Mouse (Mus musculus): ENCODE measurements around the gene Phospho1. TPM values are rescaled to one million over a fixed set of nuclear protein-coding genes. Genes with fewer than 3 reads are reported as not detected.

Phospho1 gene
- polyA plus RNA-seq, 1 experiment from 2014 or later = not detected

DNA sequence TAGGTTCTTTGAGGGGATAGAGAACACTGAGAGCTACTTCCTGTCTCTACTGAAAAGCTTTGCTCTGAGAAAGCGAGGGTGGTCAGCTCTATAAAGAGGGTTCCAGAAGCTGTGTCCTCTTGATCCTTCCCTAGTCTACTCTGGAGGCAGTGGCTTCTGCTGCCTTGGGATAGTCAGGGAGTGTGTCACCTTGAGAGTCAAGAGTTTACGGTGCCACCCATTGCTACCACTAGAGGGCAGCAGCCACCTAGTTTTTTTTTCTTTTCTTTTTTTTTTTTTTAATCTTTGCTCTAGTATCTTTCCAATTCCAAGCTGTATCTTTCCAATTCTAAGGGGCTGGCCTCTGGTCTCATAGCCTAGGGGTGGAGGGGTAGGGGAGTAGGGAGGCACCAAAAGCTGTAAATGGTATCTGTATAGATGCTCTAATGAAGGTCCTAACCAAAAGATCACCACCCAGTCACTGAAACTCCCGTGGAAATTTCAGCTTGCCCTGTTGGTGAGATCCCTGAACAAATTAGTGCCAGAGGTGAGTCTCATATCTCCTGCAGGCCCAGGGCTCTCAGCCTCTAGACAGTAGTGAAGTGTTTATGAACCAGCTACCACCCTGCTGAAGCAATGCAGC, 3.3 kb downstream of the Phospho1 start:
- H3K9me3 ChIP-seq (ENCODE audit: control insufficient read depth, low read depth, low read length) = no peaks in the 10 kb centered on the region
- no peak overlapping the region for H3K4me3 ChIP-seq (ENCODE audit: low read depth, low read length)
- H3K4me2 ChIP-seq (replicated peaks; ENCODE audit: low read depth, low read length) = no peak overlapping the region
- H3K4me1 ChIP-seq (ENCODE audit: control insufficient read depth, insufficient read depth, low read length) = peaks cover 21% of the 10 kb centered on the region; the same call in 1 of the 2 replicates
- no peak for ATAC-seq (ENCODE audit: insufficient number of reproducible peaks, insufficient read depth, low FRiP score, low read depth)
- H3K36me3 ChIP-seq (ENCODE audit: control insufficient read depth, insufficient read depth, low read length) = no peaks in the 10 kb centered on the region
- no peak overlapping the region for H3K27ac ChIP-seq (ENCODE audit: low read length)
- H3K27me3 ChIP-seq (ENCODE audit: control insufficient read depth, insufficient read depth, low read length) = peaks cover 49% of the 10 kb centered on the region
- 15% methylated on average over 3 of the region's 3 CpGs for WGBS
- H3K9ac ChIP-seq (replicated peaks; ENCODE audit: low read depth, low read length) = no peak overlapping the region

- 70% methylated on average over 11 of the region's 11 CpGs for WGBS
- ATAC-seq (ENCODE audit: insufficient number of reproducible peaks, insufficient read depth, low FRiP score, low read depth) = no peak
- no peak overlapping the region for H3K4me2 ChIP-seq (replicated peaks; ENCODE audit: low read depth, low read length)
Measured at GRCm38 (mm10) chr11:95828181-95828964, 4.1 kb downstream of the Phospho1 start.

DNA sequence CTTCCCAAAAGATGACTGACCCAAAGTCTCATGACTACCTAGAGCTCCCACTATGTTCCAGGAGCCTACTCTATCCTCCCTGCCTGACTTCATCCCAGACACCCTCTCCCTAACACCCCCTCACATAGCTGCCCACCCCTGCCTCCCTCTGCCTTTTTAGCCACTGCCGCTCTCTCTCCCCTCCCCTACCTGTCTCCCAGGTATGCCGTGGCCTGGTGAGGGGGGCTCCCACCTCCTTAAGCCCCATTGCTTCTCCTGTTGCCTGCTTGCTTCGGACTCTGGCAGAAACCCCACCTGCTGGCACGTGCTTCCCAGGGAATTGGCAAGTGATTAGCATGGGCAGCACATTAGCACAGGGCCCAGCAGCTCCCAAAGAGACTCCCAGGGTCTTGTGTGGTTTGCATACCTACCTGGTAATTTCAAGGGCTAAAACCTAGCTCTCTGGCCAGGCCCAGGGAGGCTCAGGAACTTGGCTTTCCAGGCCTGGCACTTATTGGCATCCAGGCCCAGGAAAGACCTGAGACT, 5.3 kb downstream of the Phospho1 start:
- Histone ChIP-seq H3K27me3 (ENCODE audit: control insufficient read depth, insufficient read depth, low read length) (peaks cover 63% of the 10 kb centered on the region), H3K9ac (replicated peaks; ENCODE audit: low read depth, low read length) (no peak overlapping the region), H3K36me3 (ENCODE audit: control insufficient read depth, insufficient read depth, low read length) (no peaks in the 10 kb centered on the region), H3K27ac (ENCODE audit: low read length) (no peak overlapping the region), H3K9me3 (ENCODE audit: control insufficient read depth, low read depth, low read length) (no peaks in the 10 kb centered on the region), H3K4me1 (ENCODE audit: control insufficient read depth, insufficient read depth, low read length) (peaks cover 22% of the 10 kb centered on the region), H3K4me3 (ENCODE audit: low read depth, low read length) (no peak overlapping the region), H3K4me2 (replicated peaks; ENCODE audit: low read depth, low read length) (no peak overlapping the region)
- no peak for ATAC-seq (ENCODE audit: insufficient number of reproducible peaks, insufficient read depth, low FRiP score, low read depth)
- WGBS = 29% methylated on average over 4 of the region's 4 CpGs

More at GRCm38 (mm10) chr11:95828181-95828964, 4.1 kb downstream of the Phospho1 start:
- no peaks in the 10 kb centered on the region for H3K9me3 ChIP-seq (ENCODE audit: control insufficient read depth, low read depth, low read length)
- H3K27ac ChIP-seq (ENCODE audit: low read length) = no peak overlapping the region
- H3K4me1 ChIP-seq (ENCODE audit: control insufficient read depth, insufficient read depth, low read length) = peaks cover 20% of the 10 kb centered on the region; the same call in 1 of the 2 replicates
- no peak overlapping the region for H3K9ac ChIP-seq (replicated peaks; ENCODE audit: low read depth, low read length)
- no peak overlapping the region for H3K4me3 ChIP-seq (ENCODE audit: low read depth, low read length)
- peaks cover 52% of the 10 kb centered on the region for H3K27me3 ChIP-seq (ENCODE audit: control insufficient read depth, insufficient read depth, low read length)
- H3K36me3 ChIP-seq (ENCODE audit: control insufficient read depth, insufficient read depth, low read length) = no peaks in the 10 kb centered on the region

DNA sequence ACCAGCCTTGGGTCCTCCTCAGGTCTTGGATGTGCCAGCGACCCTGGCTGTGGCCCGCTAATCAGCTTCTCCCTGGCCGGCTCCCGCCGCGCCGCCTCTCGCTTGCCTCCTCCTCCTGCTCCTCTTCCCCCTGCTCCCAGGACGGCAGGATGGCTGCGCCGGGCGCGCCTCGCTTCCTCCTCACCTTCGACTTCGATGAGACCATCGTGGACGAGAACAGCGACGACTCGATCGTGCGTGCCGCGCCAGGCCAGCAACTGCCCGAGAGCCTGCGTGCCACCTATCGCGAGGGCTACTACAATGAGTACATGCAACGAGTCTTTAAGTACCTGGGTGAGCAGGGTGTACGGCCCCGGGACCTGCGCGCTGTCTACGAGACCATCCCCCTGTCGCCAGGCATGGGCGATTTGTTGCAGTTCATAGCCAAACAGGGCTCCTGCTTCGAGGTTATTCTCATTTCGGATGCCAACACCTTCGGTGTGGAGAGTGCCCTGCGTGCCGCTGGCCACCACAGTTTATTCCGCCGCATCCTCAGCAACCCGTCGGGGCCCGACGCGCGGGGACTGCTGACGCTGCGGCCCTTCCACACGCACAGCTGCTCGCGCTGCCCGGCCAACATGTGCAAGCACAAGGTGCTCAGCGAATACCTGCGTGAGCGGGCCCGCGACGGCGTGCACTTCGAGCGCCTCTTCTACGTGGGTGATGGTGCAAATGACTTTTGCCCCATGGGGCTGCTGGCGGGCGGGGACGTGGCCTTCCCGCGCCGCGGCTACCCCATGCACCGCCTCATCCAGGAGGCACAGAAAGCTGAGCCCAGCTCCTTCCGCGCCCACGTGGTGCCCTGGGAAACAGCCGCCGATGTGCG, 6.3 kb downstream of the Phospho1 start:
- no peak overlapping the region for H3K9ac ChIP-seq (replicated peaks; ENCODE audit: low read depth, low read length)
- H3K27me3 ChIP-seq (ENCODE audit: control insufficient read depth, insufficient read depth, low read length) = peaks cover 58% of the 10 kb centered on the region
- no peaks in the 10 kb centered on the region for H3K9me3 ChIP-seq (ENCODE audit: control insufficient read depth, low read depth, low read length)
- ATAC-seq (ENCODE audit: insufficient number of reproducible peaks, insufficient read depth, low FRiP score, low read depth) = no peak
- peaks cover 26% of the 10 kb centered on the region for H3K4me1 ChIP-seq (ENCODE audit: control insufficient read depth, insufficient read depth, low read length)
- peak overlapping the region; percentile 11 for H3K4me3 ChIP-seq (ENCODE audit: low read depth, low read length)
- WGBS = 3% methylated on average over 80 of the region's 80 CpGs
- H3K27ac ChIP-seq (ENCODE audit: low read length) = no peak overlapping the region
- H3K36me3 ChIP-seq (ENCODE audit: control insufficient read depth, insufficient read depth, low read length) = no peaks in the 10 kb centered on the region
- peak overlapping the region; percentile 44 for H3K4me2 ChIP-seq (replicated peaks; ENCODE audit: low read depth, low read length)

- WGBS = 10% methylated on average over 10 of the region's 10 CpGs
Measured at GRCm38 (mm10) chr11:95831276-95831619, 6.9 kb downstream of the Phospho1 start.

DNA sequence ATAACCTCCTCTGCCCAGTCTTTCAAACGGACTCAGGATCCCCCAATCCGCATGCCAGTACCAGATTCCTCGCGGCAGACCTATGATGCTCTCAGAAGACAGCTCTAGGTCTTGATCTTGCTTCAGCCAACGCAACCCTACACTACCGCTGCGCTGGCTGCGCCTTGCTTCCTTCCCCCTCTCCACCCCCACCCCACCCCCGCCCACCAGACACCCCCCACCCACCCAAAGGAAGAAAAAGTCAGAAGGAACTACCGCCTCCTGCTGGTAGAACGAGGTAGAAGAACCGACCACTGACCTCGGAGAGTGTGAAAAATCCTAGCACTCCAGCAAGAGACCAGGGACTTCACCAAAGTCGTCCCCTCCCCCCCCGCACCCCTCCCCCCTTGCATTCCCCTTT, 7.3 kb downstream of the Phospho1 start:
- Histone ChIP-seq H3K4me2 (replicated peaks; ENCODE audit: low read depth, low read length) (no peak overlapping the region), H3K36me3 (ENCODE audit: control insufficient read depth, insufficient read depth, low read length) (no peaks in the 10 kb centered on the region), H3K9ac (replicated peaks; ENCODE audit: low read depth, low read length) (no peak overlapping the region), H3K27me3 (ENCODE audit: control insufficient read depth, insufficient read depth, low read length) (peaks cover 56% of the 10 kb centered on the region), H3K4me3 (ENCODE audit: low read depth, low read length) (peak overlapping the region; percentile 11; the same call in 1 of the 2 replicates), H3K9me3 (ENCODE audit: control insufficient read depth, low read depth, low read length) (no peaks in the 10 kb centered on the region), H3K4me1 (ENCODE audit: control insufficient read depth, insufficient read depth, low read length) (peaks cover 29% of the 10 kb centered on the region), H3K27ac (ENCODE audit: low read length) (no peak overlapping the region)
- ATAC-seq (ENCODE audit: insufficient number of reproducible peaks, insufficient read depth, low FRiP score, low read depth) = no peak
- WGBS = 4% methylated on average over 15 of the region's 15 CpGs

More at GRCm38 (mm10) chr11:95831276-95831619, 6.9 kb downstream of the Phospho1 start:
- Histone ChIP-seq H3K9ac (replicated peaks; ENCODE audit: low read depth, low read length) (no peak overlapping the region), H3K27ac (ENCODE audit: low read length) (no peak overlapping the region), H3K36me3 (ENCODE audit: control insufficient read depth, insufficient read depth, low read length) (no peaks in the 10 kb centered on the region), H3K9me3 (ENCODE audit: control insufficient read depth, low read depth, low read length) (no peaks in the 10 kb centered on the region), H3K4me1 (ENCODE audit: control insufficient read depth, insufficient read depth, low read length) (peaks cover 27% of the 10 kb centered on the region), H3K4me3 (ENCODE audit: low read depth, low read length) (peak overlapping the region; percentile 11), H3K27me3 (ENCODE audit: control insufficient read depth, insufficient read depth, low read length) (peaks cover 58% of the 10 kb centered on the region), H3K4me2 (replicated peaks; ENCODE audit: low read depth, low read length) (peak overlapping the region; percentile 44)
- no peak for ATAC-seq (ENCODE audit: insufficient number of reproducible peaks, insufficient read depth, low FRiP score, low read depth)

DNA sequence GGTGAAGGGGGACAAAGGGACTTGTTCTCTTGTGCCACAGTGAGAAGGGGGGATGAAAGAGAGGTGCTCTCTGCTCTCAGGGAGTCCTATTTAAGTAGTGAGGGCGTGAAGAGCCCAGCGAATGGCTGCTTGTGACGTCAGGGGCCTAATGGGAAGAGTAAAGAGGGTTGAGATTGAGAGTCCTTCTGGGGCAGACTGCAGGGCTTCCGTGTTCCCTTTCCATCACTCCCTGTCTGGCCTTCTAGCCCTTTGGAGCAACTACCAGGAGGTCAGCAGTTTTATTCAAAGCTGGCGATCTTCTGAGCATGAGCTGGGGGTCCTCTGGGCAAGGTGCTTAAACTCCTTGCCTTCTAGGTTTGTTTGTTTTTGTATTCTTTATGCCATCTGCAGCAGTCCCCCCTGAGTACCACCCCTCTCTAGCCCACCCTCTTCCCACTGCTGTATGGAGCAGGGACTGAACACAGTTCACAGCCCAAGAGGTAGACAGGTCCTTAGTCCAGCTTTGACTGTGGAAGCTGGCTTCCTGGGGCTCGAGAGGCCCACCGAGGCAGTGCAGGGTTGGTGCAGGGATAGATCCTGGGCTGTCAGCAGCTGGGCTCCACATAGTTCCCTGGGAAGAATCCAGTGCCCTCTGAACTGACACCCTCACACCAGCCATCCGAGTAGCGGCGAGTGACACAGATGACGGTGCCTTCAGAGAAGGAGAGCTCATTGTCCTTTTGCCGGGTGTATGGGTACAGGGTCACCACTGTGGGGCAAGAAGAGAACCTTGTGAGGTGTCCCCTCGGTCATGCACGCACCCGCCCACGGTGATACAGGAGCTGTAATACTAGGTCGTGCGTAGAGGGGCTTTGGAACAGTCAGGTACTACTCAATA, 8.1 kb downstream of the Phospho1 start:
- Histone ChIP-seq H3K27me3 (ENCODE audit: control insufficient read depth, insufficient read depth, low read length) (peaks cover 55% of the 10 kb centered on the region), H3K36me3 (ENCODE audit: control insufficient read depth, insufficient read depth, low read length) (no peaks in the 10 kb centered on the region), H3K4me3 (ENCODE audit: low read depth, low read length) (no peak overlapping the region), H3K4me1 (ENCODE audit: control insufficient read depth, insufficient read depth, low read length) (peaks cover 36% of the 10 kb centered on the region), H3K27ac (ENCODE audit: low read length) (no peak overlapping the region), H3K9ac (replicated peaks; ENCODE audit: low read depth, low read length) (no peak overlapping the region), H3K4me2 (replicated peaks; ENCODE audit: low read depth, low read length) (no peak overlapping the region), H3K9me3 (ENCODE audit: control insufficient read depth, low read depth, low read length) (no peaks in the 10 kb centered on the region)
- no peak for ATAC-seq (ENCODE audit: insufficient number of reproducible peaks, insufficient read depth, low FRiP score, low read depth)
- 47% methylated on average over 18 of the region's 18 CpGs for WGBS
